Mouse (Mus musculus) MEL (cell line): Measurements from ENCODE around the gene Prex1. TPM values are rescaled to one million over a fixed set of nuclear protein-coding genes. Genes with fewer than 3 reads are reported as not detected.

Source experiments
- DNase-seq: peaks from one replicate; pipeline ENCODE4 v3.0.0; 2011; ENCODE audit warnings: low read depth, low spot score
- H3K27ac ChIP-seq: 2 replicates; pipeline ENCODE4 v1.5.1; 2012; ENCODE audit warnings: low read depth, mild to moderate bottlenecking, control low read depth, low read length, moderate library complexity; ENCODE audit not compliant: control insufficient read depth
- H3K27me3 ChIP-seq, 2 experiments: fragments of 150-350 bp in 1 of 2; sonication (generic) in 1 of 2; 2 replicates each; pipeline ENCODE4 v1.6.1; 2012; ENCODE audit warnings: low read length in 2 of 2, mild to moderate bottlenecking in 2 of 2, improper control_type of control experiment in 1 of 2, moderate library complexity in 1 of 2; ENCODE audit not compliant: insufficient read depth in 2 of 2, control insufficient read depth in 1 of 2
- H3K36me3 ChIP-seq, 2 experiments: 2 replicates each; pipeline ENCODE4 v1.6.1; 2012 to 2014; ENCODE audit warnings: low read length in 2 of 2, improper control_type of control experiment in 1 of 2, inconsistent platforms in 1 of 2, mild to moderate bottlenecking in 1 of 2; ENCODE audit not compliant: insufficient read depth in 2 of 2, control insufficient read depth in 1 of 2
- H3K4me1 ChIP-seq, 2 experiments: fragments of 150-350 bp in 1 of 2; sonication (generic) in 1 of 2; 2 replicates each; pipeline ENCODE4 v1.6.1; 2012; ENCODE audit warnings: low read length in 2 of 2, improper control_type of control experiment in 1 of 2, mild to moderate bottlenecking in 1 of 2; ENCODE audit not compliant: insufficient read depth in 2 of 2, control insufficient read depth in 1 of 2
- H3K4me3 ChIP-seq, 2 experiments: fragments of 150-350 bp in 1 of 2; sonication (generic) in 1 of 2; 2 replicates each; pipeline ENCODE4 v1.5.1; 2012; ENCODE audit warnings: low read depth in 2 of 2, low read length in 2 of 2, mild to moderate bottlenecking in 2 of 2, moderate library complexity in 2 of 2, control low read depth in 1 of 2, improper control_type of control experiment in 1 of 2; ENCODE audit not compliant: control insufficient read depth in 1 of 2, insufficient read depth in 1 of 2
- H3K79me2 ChIP-seq: 2 replicates; pipeline ENCODE4 v1.6.1; 2012; ENCODE audit warnings: mild to moderate bottlenecking, low read length, moderate library complexity; ENCODE audit not compliant: control insufficient read depth, poor library complexity, insufficient read depth
- H3K9ac ChIP-seq: 2 replicates; pipeline ENCODE4 v1.6.1; 2012; ENCODE audit warnings: low read depth, mild to moderate bottlenecking, control low read depth, low read length, moderate library complexity; ENCODE audit not compliant: control insufficient read depth, poor library complexity, severe bottlenecking
- H3K9me3 ChIP-seq: fragments of 150-350 bp; sonication (generic); replicated peaks from 2 replicates; pipeline ENCODE4 v1.6.1; 2012; ENCODE audit warnings: mild to moderate bottlenecking, low read length, improper control_type of control experiment, moderate library complexity; ENCODE audit not compliant: insufficient read depth
- CHD1 ChIP-seq: IDR thresholded peaks from 2 replicates; pipeline ENCODE4 v1.6.1; 2012; ENCODE audit warnings: low read depth, mild to moderate bottlenecking, inconsistent platforms, low read length, improper control_type of control experiment
- CHD2 ChIP-seq: IDR thresholded peaks from 2 replicates; pipeline ENCODE4 v1.6.1; 2011; ENCODE audit warnings: low read length, improper control_type of control experiment
- GATA1 ChIP-seq: IDR thresholded peaks from 2 replicates; pipeline ENCODE4 v1.6.1; 2011; ENCODE audit warnings: low read depth, low read length, improper control_type of control experiment
- JUND ChIP-seq: IDR thresholded peaks from 2 replicates; pipeline ENCODE4 v1.6.1; 2011; ENCODE audit warnings: low read depth, mild to moderate bottlenecking, improper control_type of control experiment, low read length
- KAT2A ChIP-seq: conservative IDR thresholded peaks from 2 replicates; pipeline ENCODE4 v1.6.1; 2012; ENCODE audit warnings: low read depth, low read length, improper control_type of control experiment, inconsistent platforms
- MAZ ChIP-seq: IDR thresholded peaks from 2 replicates; pipeline ENCODE4 v1.6.1; 2012; ENCODE audit warnings: low read depth, mild to moderate bottlenecking, inconsistent platforms, low read length, improper control_type of control experiment
- MXI1 ChIP-seq: IDR thresholded peaks from 2 replicates; pipeline ENCODE4 v1.6.1; 2011; ENCODE audit warnings: mild to moderate bottlenecking, low read depth, low read length, improper control_type of control experiment
- MYB ChIP-seq: IDR thresholded peaks from 2 replicates; pipeline ENCODE4 v1.6.1; 2011; ENCODE audit warnings: mild to moderate bottlenecking, low read depth, low read length, improper control_type of control experiment
- NRF1 ChIP-seq: IDR thresholded peaks from 2 replicates; pipeline ENCODE4 v1.6.1; 2014; ENCODE audit warnings: low read depth, mild to moderate bottlenecking, inconsistent platforms, low read length, improper control_type of control experiment, moderate library complexity; ENCODE audit not compliant: poor library complexity, insufficient read depth, severe bottlenecking
- POLR2A ChIP-seq, 2 experiments: IDR thresholded peaks; 2 replicates each; pipeline ENCODE4 v1.6.1; 2011 to 2012; ENCODE audit warnings: low read length in 2 of 2, mild to moderate bottlenecking in 2 of 2, control low read depth in 1 of 2, improper control_type of control experiment in 1 of 2, low read depth in 1 of 2, moderate library complexity in 1 of 2; ENCODE audit not compliant: control insufficient read depth in 1 of 2, insufficient read depth in 1 of 2, poor library complexity in 1 of 2
- POLR2AphosphoS5 ChIP-seq: IDR thresholded peaks from 2 replicates; pipeline ENCODE4 v1.6.1; 2012; ENCODE audit warnings: low read depth, borderline replicate concordance, mild to moderate bottlenecking, inconsistent platforms, low read length, moderate library complexity, mixed read lengths
- RAD21 ChIP-seq: IDR thresholded peaks from 2 replicates; pipeline ENCODE4 v1.6.1; 2011; ENCODE audit warnings: mild to moderate bottlenecking, low read depth, low read length, improper control_type of control experiment
- SIN3A ChIP-seq: IDR thresholded peaks from 2 replicates; pipeline ENCODE4 v1.6.1; 2012; ENCODE audit warnings: low read length, improper control_type of control experiment, inconsistent platforms
- SMC3 ChIP-seq: IDR thresholded peaks from 2 replicates; pipeline ENCODE4 v1.6.1; 2011; ENCODE audit warnings: low read depth, low read length, improper control_type of control experiment
- TBP ChIP-seq: IDR thresholded peaks from 2 replicates; pipeline ENCODE4 v1.8.0; 2011; ENCODE audit warnings: low read depth, low read length, improper control_type of control experiment
- UBTF ChIP-seq: IDR thresholded peaks from 2 replicates; pipeline ENCODE4 v1.6.1; 2012; ENCODE audit warnings: low read depth, mild to moderate bottlenecking, inconsistent platforms, low read length, improper control_type of control experiment, moderate library complexity, borderline replicate concordance; ENCODE audit not compliant: insufficient read depth
- USF1 ChIP-seq: IDR thresholded peaks from 2 replicates; pipeline ENCODE4 v1.6.1; 2014; ENCODE audit warnings: low read depth, mild to moderate bottlenecking, inconsistent platforms, low read length, improper control_type of control experiment, moderate library complexity
- USF2 ChIP-seq, 2 experiments: IDR thresholded peaks; 2 replicates each; pipeline ENCODE4 v1.6.1; 2011 to 2012; ENCODE audit warnings: improper control_type of control experiment in 2 of 2, low read length in 2 of 2, borderline replicate concordance in 1 of 2, inconsistent platforms in 1 of 2, low read depth in 1 of 2, mild to moderate bottlenecking in 1 of 2; ENCODE audit not compliant: insufficient read depth in 1 of 2
- polyA plus RNA-seq, 2 experiments: library from polyadenylated mRNA; stranded (reverse) in 1 of 2; unstranded in 1 of 2; fragments of >175 nt in 1 of 2; fragments of >200 nt in 1 of 2; gene quantifications; 2 replicates each; pipeline versions ENCODE4 v1.2.1 to v1.2.4; 2012; ENCODE audit warnings: low replicate concordance in 2 of 2, low read depth in 1 of 2; ENCODE audit not compliant: insufficient read length in 2 of 2, insufficient read depth in 1 of 2, missing spikeins in 1 of 2
- total RNA-seq: library from RNA; depleted of rRNA; stranded (reverse); fragments of 300-350 nt; gene quantifications from 2 replicates; pipeline ENCODE4 v1.2.3, GENCODE M21; 2012

Gene Prex1
- total and polyA plus RNA-seq, 3 experiments: 8.0 to 33.1 (median 15.8) TPM

- Histone ChIP-seq H3K9ac (no peak overlapping the region), H3K9me3 (no peaks in the 10 kb centered on the region), H3K79me2 (no peaks in the 10 kb centered on the region), H3K4me1 (peaks cover 0 to 17% of the 10 kb centered on the region in 2 experiments; a peak in 2 of 4 replicates), H3K36me3 (peaks cover 0 to 8% of the 10 kb centered on the region in 2 experiments; a peak in 2 of 4 replicates), H3K4me3 (no peak overlapping the region), H3K27ac (no peak overlapping the region)
- DNase-seq: no peak
- peak; percentile 20; the same call in 1 of the 2 replicates for TF ChIP-seq GATA1
- no peak for TF ChIP-seq POLR2A (IDR thresholded peaks at IDR 0.05; ENCODE audit: control insufficient read depth in 1 of 2, insufficient read depth in 1 of 2, low read depth in 1 of 2, low read length in 2 of 2, poor library complexity in 1 of 2)
- TF ChIP-seq USF1: no peak
- TF ChIP-seq, all 39 proteins: peak for 1
- H3K27me3 ChIP-seq: no peaks in the 10 kb centered on the region
These were observed 44.3 kb upstream of the Prex1 start for GRCm38 (mm10) chr2:166757969-166758368.

GRCm38 (mm10) chr2:166754760-166755159 lies 41.1 kb upstream of the Prex1 start:
- Histone ChIP-seq H3K9me3 (no peaks in the 10 kb centered on the region), H3K27me3 (peaks cover 0 to 2% of the 10 kb centered on the region in 2 experiments; a peak in 1 of 4 replicates), H3K4me1 (peaks cover 0 to 17% of the 10 kb centered on the region in 2 experiments; a peak in 2 of 4 replicates), H3K27ac (no peak overlapping the region), H3K4me3 (no peak overlapping the region), H3K9ac (no peak overlapping the region), H3K36me3 (peaks cover 0 to 8% of the 10 kb centered on the region in 2 experiments; a peak in 2 of 4 replicates), H3K79me2 (no peaks in the 10 kb centered on the region)
- DNase-seq: no peak
- no peak for TF ChIP-seq SMC3
- TF ChIP-seq JUND: no peak
- no peak for TF ChIP-seq POLR2A (IDR thresholded peaks at IDR 0.05; ENCODE audit: control insufficient read depth in 1 of 2, insufficient read depth in 1 of 2, low read depth in 1 of 2, low read length in 2 of 2, poor library complexity in 1 of 2)
- no peak for TF ChIP-seq NRF1
- TF ChIP-seq RAD21: no peak
- no peak for TF ChIP-seq USF2 (IDR thresholded peaks at IDR 0.05; ENCODE audit: borderline replicate concordance in 1 of 2, insufficient read depth in 1 of 2, low read depth in 1 of 2, low read length in 2 of 2)
- TF ChIP-seq CHD1: no peak
- TF ChIP-seq UBTF: no peak
- TF ChIP-seq MYB: no peak
- TF ChIP-seq SIN3A: no peak
- no peak for TF ChIP-seq MAZ
- TF ChIP-seq POLR2AphosphoS5: no peak
- TF ChIP-seq MXI1: no peak
- TF ChIP-seq CHD2: no peak
- no peak for TF ChIP-seq TBP
- TF ChIP-seq KAT2A: no peak
